Mouse (Mus musculus): ENCODE measurements around the gene Ttll13. TPM values are rescaled to one million over a fixed set of nuclear protein-coding genes. Genes with fewer than 3 reads are reported as not detected.

The Ttll13 gene
- polyA plus RNA-seq, 1 experiment from 2014 or later: 1.2 TPM

GRCm38 (mm10) chr7:80208738-80209430 is 37.3 kb upstream of the Ttll13 start:
- H3K27me3 ChIP-seq (ENCODE audit: control insufficient read depth, insufficient read depth, low read length): no peaks in the 10 kb centered on the region
- H3K4me2 ChIP-seq (ENCODE audit: low read depth, low read length, severe bottlenecking): no peak overlapping the region
- ATAC-seq (replicated peaks; ENCODE audit: low FRiP score) (no peak), DNase-seq (ENCODE audit: low spot score) (no peak)
- 81% methylated on average over 10 of the region's 10 CpGs for WGBS
- no peak overlapping the region for H3K4me3 ChIP-seq (ENCODE audit: low read depth, low read length)
- H3K4me1 ChIP-seq (replicated peaks; ENCODE audit: control insufficient read depth, insufficient read depth, low read length): no peaks in the 10 kb centered on the region; the same call in 1 of the 2 replicates
- no peak overlapping the region for H3K9ac ChIP-seq (ENCODE audit: low read length)
- peaks cover 4% of the 10 kb centered on the region; the same call in 1 of the 2 replicates for H3K36me3 ChIP-seq (ENCODE audit: control insufficient read depth, insufficient read depth, low read length)
- no peaks in the 10 kb centered on the region for H3K9me3 ChIP-seq (ENCODE audit: control insufficient read depth, low read length)
- H3K27ac ChIP-seq (ENCODE audit: low read depth, low read length): no peak overlapping the region

GRCm38 (mm10) chr7:80209669-80210068 is 36.5 kb upstream of the Ttll13 start:
- DNase-seq (ENCODE audit: low spot score): no peak
- WGBS: 83% methylated on average over 6 of the region's 6 CpGs
- Histone ChIP-seq H3K9ac (ENCODE audit: low read length) (no peak overlapping the region), H3K27ac (ENCODE audit: low read depth, low read length) (no peak overlapping the region), H3K9me3 (ENCODE audit: control insufficient read depth, low read length) (no peaks in the 10 kb centered on the region), H3K36me3 (ENCODE audit: control insufficient read depth, insufficient read depth, low read length) (peaks cover 4% of the 10 kb centered on the region; the same call in 1 of the 2 replicates), H3K4me1 (replicated peaks; ENCODE audit: control insufficient read depth, insufficient read depth, low read length) (no peaks in the 10 kb centered on the region; the same call in 1 of the 2 replicates), H3K27me3 (ENCODE audit: control insufficient read depth, insufficient read depth, low read length) (no peaks in the 10 kb centered on the region), H3K4me2 (ENCODE audit: low read depth, low read length, severe bottlenecking) (no peak overlapping the region), H3K4me3 (ENCODE audit: low read depth, low read length) (no peak overlapping the region)
- ATAC-seq (replicated peaks; ENCODE audit: low FRiP score): no peak

- Histone ChIP-seq H3K9me3 (ENCODE audit: control insufficient read depth, low read length) (no peaks in the 10 kb centered on the region), H3K27ac (ENCODE audit: low read depth, low read length) (no peak overlapping the region), H3K4me1 (replicated peaks; ENCODE audit: control insufficient read depth, insufficient read depth, low read length) (no peaks in the 10 kb centered on the region; the same call in 1 of the 2 replicates), H3K4me3 (ENCODE audit: low read depth, low read length) (no peak overlapping the region), H3K27me3 (ENCODE audit: control insufficient read depth, insufficient read depth, low read length) (no peaks in the 10 kb centered on the region), H3K4me2 (ENCODE audit: low read depth, low read length, severe bottlenecking) (no peak overlapping the region), H3K36me3 (ENCODE audit: control insufficient read depth, insufficient read depth, low read length) (peaks cover 4% of the 10 kb centered on the region), H3K9ac (ENCODE audit: low read length) (no peak overlapping the region)
- no peak for ATAC-seq (replicated peaks; ENCODE audit: low FRiP score)
- DNase-seq (ENCODE audit: low spot score): no peak
- 87% methylated on average over 4 of the region's 4 CpGs for WGBS
These were observed 35.2 kb upstream of the Ttll13 start for GRCm38 (mm10) chr7:80210982-80211381.

GRCm38 (mm10) chr7:80213604-80214003 is 32.6 kb upstream of the Ttll13 start:
- H3K4me3 ChIP-seq (ENCODE audit: low read depth, low read length): no peak overlapping the region
- H3K27ac ChIP-seq (ENCODE audit: low read depth, low read length): no peak overlapping the region
- no peaks in the 10 kb centered on the region for H3K9me3 ChIP-seq (ENCODE audit: control insufficient read depth, low read length)
- no peak overlapping the region for H3K4me2 ChIP-seq (ENCODE audit: low read depth, low read length, severe bottlenecking)
- WGBS: 90% methylated on average over 7 of the region's 7 CpGs
- no peak for DNase-seq (ENCODE audit: low spot score)
- H3K4me1 ChIP-seq (replicated peaks; ENCODE audit: control insufficient read depth, insufficient read depth, low read length): no peaks in the 10 kb centered on the region; the same call in 1 of the 2 replicates
- no peaks in the 10 kb centered on the region for H3K27me3 ChIP-seq (ENCODE audit: control insufficient read depth, insufficient read depth, low read length)
- H3K9ac ChIP-seq (ENCODE audit: low read length): no peak overlapping the region
- no peak for ATAC-seq (replicated peaks; ENCODE audit: low FRiP score)
- H3K36me3 ChIP-seq (ENCODE audit: control insufficient read depth, insufficient read depth, low read length): peaks cover 4% of the 10 kb centered on the region

GRCm38 (mm10) chr7:80214459-80214858 is 31.7 kb upstream of the Ttll13 start:
- no peaks in the 10 kb centered on the region for H3K9me3 ChIP-seq (ENCODE audit: control insufficient read depth, low read length)
- H3K27ac ChIP-seq (ENCODE audit: low read depth, low read length): no peak overlapping the region
- no peak overlapping the region for H3K9ac ChIP-seq (ENCODE audit: low read length)
- H3K4me2 ChIP-seq (ENCODE audit: low read depth, low read length, severe bottlenecking): no peak overlapping the region
- H3K27me3 ChIP-seq (ENCODE audit: control insufficient read depth, insufficient read depth, low read length): no peaks in the 10 kb centered on the region
- H3K36me3 ChIP-seq (ENCODE audit: control insufficient read depth, insufficient read depth, low read length): peaks cover 13% of the 10 kb centered on the region
- WGBS: 74% methylated on average over 8 of the region's 8 CpGs
- H3K4me3 ChIP-seq (ENCODE audit: low read depth, low read length): no peak overlapping the region
- H3K4me1 ChIP-seq (replicated peaks; ENCODE audit: control insufficient read depth, insufficient read depth, low read length): no peaks in the 10 kb centered on the region; the same call in 1 of the 2 replicates
- ATAC-seq (replicated peaks; ENCODE audit: low FRiP score) (no peak), DNase-seq (ENCODE audit: low spot score) (no peak)

- peak; percentile 88 for DNase-seq (ENCODE audit: low spot score)
- peaks cover 20% of the 10 kb centered on the region for H3K36me3 ChIP-seq (ENCODE audit: control insufficient read depth, insufficient read depth, low read length)
- H3K4me1 ChIP-seq (replicated peaks; ENCODE audit: control insufficient read depth, insufficient read depth, low read length): no peaks in the 10 kb centered on the region; the same call in 1 of the 2 replicates
- H3K9me3 ChIP-seq (ENCODE audit: control insufficient read depth, low read length): no peaks in the 10 kb centered on the region
- H3K9ac ChIP-seq (ENCODE audit: low read length): no peak overlapping the region; the same call in 1 of the 2 replicates
- H3K27me3 ChIP-seq (ENCODE audit: control insufficient read depth, insufficient read depth, low read length): no peaks in the 10 kb centered on the region
- no peak overlapping the region for H3K4me3 ChIP-seq (ENCODE audit: low read depth, low read length)
- ATAC-seq (replicated peaks; ENCODE audit: low FRiP score): peak; percentile 87
- H3K4me2 ChIP-seq (ENCODE audit: low read depth, low read length, severe bottlenecking): no peak overlapping the region
- WGBS: 14% methylated on average over 4 of the region's 4 CpGs
- H3K27ac ChIP-seq (ENCODE audit: low read depth, low read length): no peak overlapping the region
These were observed 30.8 kb upstream of the Ttll13 start for GRCm38 (mm10) chr7:80215398-80215797.

GRCm38 (mm10) chr7:80216566-80216965 is 29.6 kb upstream of the Ttll13 start:
- H3K4me1 ChIP-seq (replicated peaks; ENCODE audit: control insufficient read depth, insufficient read depth, low read length): no peaks in the 10 kb centered on the region
- no peaks in the 10 kb centered on the region for H3K9me3 ChIP-seq (ENCODE audit: control insufficient read depth, low read length)
- H3K4me3 ChIP-seq (ENCODE audit: low read depth, low read length): no peak overlapping the region
- ATAC-seq (replicated peaks; ENCODE audit: low FRiP score) (no peak), DNase-seq (ENCODE audit: low spot score) (no peak)
- no peaks in the 10 kb centered on the region for H3K27me3 ChIP-seq (ENCODE audit: control insufficient read depth, insufficient read depth, low read length)
- H3K4me2 ChIP-seq (ENCODE audit: low read depth, low read length, severe bottlenecking): no peak overlapping the region
- no peak overlapping the region for H3K27ac ChIP-seq (ENCODE audit: low read depth, low read length)
- 83% methylated on average over 8 of the region's 8 CpGs for WGBS
- no peak overlapping the region for H3K9ac ChIP-seq (ENCODE audit: low read length)
- peaks cover 22% of the 10 kb centered on the region for H3K36me3 ChIP-seq (ENCODE audit: control insufficient read depth, insufficient read depth, low read length)

GRCm38 (mm10) chr7:80218666-80219065 is 27.5 kb upstream of the Ttll13 start:
- H3K4me3 ChIP-seq (ENCODE audit: low read depth, low read length): no peak overlapping the region
- H3K9me3 ChIP-seq (ENCODE audit: control insufficient read depth, low read length): no peaks in the 10 kb centered on the region
- H3K4me1 ChIP-seq (replicated peaks; ENCODE audit: control insufficient read depth, insufficient read depth, low read length): no peaks in the 10 kb centered on the region
- DNase-seq (ENCODE audit: low spot score) (no peak), ATAC-seq (replicated peaks; ENCODE audit: low FRiP score) (no peak)
- H3K36me3 ChIP-seq (ENCODE audit: control insufficient read depth, insufficient read depth, low read length): peaks cover 17% of the 10 kb centered on the region
- H3K27ac ChIP-seq (ENCODE audit: low read depth, low read length): no peak overlapping the region
- 92% methylated on average over 9 of the region's 9 CpGs for WGBS
- H3K27me3 ChIP-seq (ENCODE audit: control insufficient read depth, insufficient read depth, low read length): no peaks in the 10 kb centered on the region
- H3K4me2 ChIP-seq (ENCODE audit: low read depth, low read length, severe bottlenecking): no peak overlapping the region
- H3K9ac ChIP-seq (ENCODE audit: low read length): no peak overlapping the region

- Histone ChIP-seq H3K4me1 (replicated peaks; ENCODE audit: control insufficient read depth, insufficient read depth, low read length) (no peaks in the 10 kb centered on the region), H3K4me3 (ENCODE audit: low read depth, low read length) (no peak overlapping the region), H3K4me2 (ENCODE audit: low read depth, low read length, severe bottlenecking) (no peak overlapping the region), H3K36me3 (ENCODE audit: control insufficient read depth, insufficient read depth, low read length) (peaks cover 22% of the 10 kb centered on the region), H3K9me3 (ENCODE audit: control insufficient read depth, low read length) (no peaks in the 10 kb centered on the region), H3K9ac (ENCODE audit: low read length) (no peak overlapping the region), H3K27me3 (ENCODE audit: control insufficient read depth, insufficient read depth, low read length) (no peaks in the 10 kb centered on the region), H3K27ac (ENCODE audit: low read depth, low read length) (no peak overlapping the region)
- DNase-seq (ENCODE audit: low spot score): no peak
- 96% methylated on average over 9 of the region's 9 CpGs for WGBS
- no peak for ATAC-seq (replicated peaks; ENCODE audit: low FRiP score)
These were observed 25.9 kb upstream of the Ttll13 start for GRCm38 (mm10) chr7:80220237-80220797.

Data from forebrain, embryonic 11.5 days (tissue).